Mouse (Mus musculus) CD4-positive, CD25-positive, alpha-beta regulatory T cell, adult 4 months (primary cell): ENCODE results near the gene Appbp2. TPM values are rescaled to one million over a fixed set of nuclear protein-coding genes. Genes with fewer than 3 reads are reported as not detected.

ENCODE experiments used
- ATAC-seq: one replicate; pipeline ENCODE4 v1.8.0; 2017
- polyA plus RNA-seq, 2 experiments: library from polyadenylated mRNA; unstranded; fragments of 100-300 nt; shearing (Covaris generic); gene quantifications; one replicate each; pipeline ENCODE4 v1.2.1; 2017

The Appbp2 gene
- polyA plus RNA-seq: 10 to 100 TPM; 15.0 to 19.2 TPM

- peak; percentile 83 for ATAC-seq
Measured at GRCm38 (mm10) chr11:85234990-85235841, at the start of gene Appbp2. TSS of gene Appbp2 (minus strand) at chr11:85235130.

GRCm38 (mm10) chr11:85281219-85281878 lies 46.4 kb upstream of the Appbp2 start:
- ATAC-seq: no peak

GRCm38 (mm10) chr11:85278175-85278574 lies 43.2 kb upstream of the Appbp2 start:
- ATAC-seq: no peak

GRCm38 (mm10) chr11:85277609-85278008 lies 42.7 kb upstream of the Appbp2 start:
- ATAC-seq: no peak

- ATAC-seq: no peak
Measured at GRCm38 (mm10) chr11:85275151-85275550, 40.2 kb upstream of the Appbp2 start.

- ATAC-seq: no peak
Measured at GRCm38 (mm10) chr11:85273299-85273698, 38.4 kb upstream of the Appbp2 start.

GRCm38 (mm10) chr11:85270631-85271030 lies 35.7 kb upstream of the Appbp2 start:
- no peak for ATAC-seq

GRCm38 (mm10) chr11:85267393-85267792 lies 32.5 kb upstream of the Appbp2 start:
- ATAC-seq: no peak

- ATAC-seq: no peak
Measured at GRCm38 (mm10) chr11:85264635-85265034, 29.7 kb upstream of the Appbp2 start.

- no peak for ATAC-seq
Measured at GRCm38 (mm10) chr11:85261192-85261591, 26.3 kb upstream of the Appbp2 start.

- ATAC-seq: no peak
Measured at GRCm38 (mm10) chr11:85258966-85259365, 24.0 kb upstream of the Appbp2 start.

- no peak for ATAC-seq
Measured at GRCm38 (mm10) chr11:85255471-85256027, 20.6 kb upstream of the Appbp2 start.

- no peak for ATAC-seq
Measured at GRCm38 (mm10) chr11:85253641-85254040, 18.7 kb upstream of the Appbp2 start.

- no peak for ATAC-seq
Measured at GRCm38 (mm10) chr11:85253006-85253405, 18.1 kb upstream of the Appbp2 start.

GRCm38 (mm10) chr11:85251955-85252354 lies 17.0 kb upstream of the Appbp2 start:
- no peak for ATAC-seq

- no peak for ATAC-seq
Measured at GRCm38 (mm10) chr11:85250467-85250866, 15.5 kb upstream of the Appbp2 start.

- ATAC-seq: no peak
Measured at GRCm38 (mm10) chr11:85249338-85249737, 14.4 kb upstream of the Appbp2 start.

GRCm38 (mm10) chr11:85248151-85248550 lies 13.2 kb upstream of the Appbp2 start:
- ATAC-seq: no peak

GRCm38 (mm10) chr11:85241226-85241625 lies 6.3 kb upstream of the Appbp2 start:
- ATAC-seq: no peak

GRCm38 (mm10) chr11:85240211-85240610 lies 5.3 kb upstream of the Appbp2 start:
- ATAC-seq: no peak

- ATAC-seq: peak; percentile 87
Measured at GRCm38 (mm10) chr11:85234363-85234989, 454 bp downstream of the Appbp2 start.

- no peak for ATAC-seq
Measured at GRCm38 (mm10) chr11:85233676-85234210, 1.2 kb downstream of the Appbp2 start.

GRCm38 (mm10) chr11:85223248-85223647 lies 11.7 kb downstream of the Appbp2 start:
- no peak for ATAC-seq
